Mouse (Mus musculus): ENCODE measurements at regions not wholly inside any gene's neighbourhood (a gene's known extent, or its start where the extent isn't known, plus 50 kb on each side); places are given as distances from the start of the nearest gene placed in this dataset.

DNA sequence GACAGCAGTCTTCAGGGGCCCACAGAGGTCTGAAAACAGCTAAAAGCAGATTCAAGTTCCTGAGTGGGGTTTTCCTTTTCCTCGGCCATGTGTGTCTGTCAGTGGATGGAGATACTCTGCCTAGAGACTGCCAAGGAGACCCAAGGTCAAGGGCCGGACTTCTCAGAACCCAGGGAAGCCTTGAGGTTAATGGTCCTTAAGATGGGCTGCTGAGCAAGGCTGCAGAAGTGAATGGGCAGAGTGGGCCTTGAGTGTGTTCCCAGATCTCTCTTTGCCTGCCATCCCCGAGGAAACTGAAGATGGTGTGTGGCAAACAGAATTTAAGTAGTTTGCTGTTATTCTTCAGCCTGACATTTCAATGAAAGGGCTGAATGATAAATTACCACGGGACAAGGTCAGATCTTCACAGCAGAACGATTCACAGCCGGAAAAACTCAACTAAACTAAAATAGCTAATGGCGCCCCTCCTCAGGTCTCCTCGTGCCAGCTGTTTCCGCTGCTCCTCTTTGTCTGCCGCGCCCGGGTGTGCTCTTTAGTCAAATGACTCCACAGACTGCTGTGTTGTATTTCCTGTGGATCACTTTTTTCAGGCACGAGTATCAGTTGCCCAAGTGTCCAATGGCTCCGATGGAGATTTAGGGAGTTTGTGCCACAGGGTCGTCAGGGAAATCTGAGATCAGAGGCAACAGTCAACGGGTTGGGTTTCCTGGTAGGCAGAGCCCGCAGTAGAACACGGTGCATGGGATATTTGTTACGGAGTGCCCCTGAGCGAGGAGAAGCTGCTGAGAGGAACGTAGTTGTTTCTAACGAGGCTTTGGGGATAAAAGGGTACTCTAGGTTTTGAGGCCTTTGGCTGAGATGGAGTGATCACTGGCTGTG, 93.5 kb upstream of the Tut7 start:
- DNase-seq (ENCODE audit: low spot score) = peak; percentile 7

DNA sequence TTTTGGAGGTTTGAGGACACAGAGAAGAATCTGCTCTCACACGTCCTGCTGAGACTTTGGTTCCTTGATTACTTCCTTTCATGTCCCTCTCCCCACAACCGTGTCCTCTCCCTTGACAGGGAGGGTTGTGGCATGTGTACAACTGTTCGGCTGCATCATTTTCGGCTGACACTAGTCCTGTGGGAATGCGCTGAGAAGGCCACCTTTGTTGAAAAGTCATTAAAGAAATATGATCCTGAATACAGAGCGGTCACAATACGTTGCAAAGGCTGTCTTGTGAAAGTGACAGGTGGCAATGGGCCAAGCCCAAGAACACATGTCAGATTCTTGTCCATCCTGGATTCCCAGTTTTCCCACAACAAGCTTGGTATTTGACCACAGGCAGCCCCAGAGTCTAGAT, 92.8 kb upstream of the Tut7 start:
- DNase-seq (ENCODE audit: low spot score) = no peak

DNA sequence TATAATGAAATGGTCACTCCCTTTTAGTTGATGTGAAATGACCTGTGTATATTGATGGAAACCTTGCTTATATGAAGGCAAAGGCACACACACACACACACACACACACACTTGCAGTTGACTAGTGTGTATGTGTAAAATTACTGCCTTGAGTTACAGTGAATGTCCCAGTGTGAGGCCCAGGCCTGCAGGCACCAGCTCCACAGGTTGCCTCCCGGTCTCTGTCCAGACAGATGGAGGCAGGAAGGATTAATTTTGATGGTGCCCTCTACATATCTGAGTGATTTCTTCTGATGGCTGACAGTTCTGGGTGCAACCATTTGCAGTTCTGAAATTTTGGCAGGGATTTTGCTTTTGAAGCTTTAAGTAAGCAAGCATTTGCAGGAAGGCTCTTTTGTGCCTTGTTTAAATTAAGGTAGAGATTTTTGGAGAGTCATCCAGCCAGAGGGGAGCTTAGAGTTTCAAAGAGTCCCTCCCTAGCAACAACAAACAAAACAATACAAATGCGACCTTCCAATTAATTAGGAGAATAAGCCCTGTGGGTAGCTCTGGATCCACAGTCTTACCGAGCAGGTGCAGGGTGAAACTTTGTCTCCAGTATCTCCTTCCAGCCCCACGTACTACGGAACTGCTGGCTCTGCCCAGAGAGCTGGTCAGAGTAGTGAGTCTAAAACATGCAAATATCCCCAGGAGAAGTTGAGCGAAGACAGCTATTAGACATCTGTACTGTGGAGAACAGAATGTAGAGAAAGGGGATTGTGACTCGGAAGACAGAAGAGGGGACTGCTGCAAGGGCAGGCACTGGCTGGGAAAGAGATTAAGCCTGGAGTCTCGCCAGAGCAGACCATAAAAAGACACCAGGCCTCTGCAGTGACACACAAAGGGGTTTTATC, 87.5 kb upstream of the Tut7 start:
- no peak for DNase-seq (ENCODE audit: low spot score)

- DNase-seq (ENCODE audit: low spot score) = no peak
Measured at GRCm38 (mm10) chr13:59909400-59909799, 86.5 kb upstream of the Tut7 start.

DNA sequence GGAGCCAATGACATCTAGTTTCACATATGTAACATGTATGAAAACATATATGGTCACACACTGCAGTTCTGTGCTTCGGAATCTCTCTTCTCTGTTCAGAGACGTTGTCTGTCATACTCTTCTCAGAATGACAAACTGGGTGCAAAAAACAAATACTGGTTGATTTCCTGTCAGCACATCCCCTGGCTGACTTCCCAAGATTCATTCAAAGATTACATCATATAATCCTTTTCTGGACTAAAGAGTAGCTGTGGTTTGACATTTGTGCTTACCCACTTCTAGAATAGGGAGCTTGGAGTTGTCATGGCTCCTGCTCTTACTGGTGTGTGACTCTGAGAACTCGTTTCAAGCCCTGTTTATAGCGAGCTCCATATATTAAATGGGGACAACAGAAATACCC, 85.8 kb upstream of the Tut7 start:
- DNase-seq (ENCODE audit: low spot score) = no peak

DNA sequence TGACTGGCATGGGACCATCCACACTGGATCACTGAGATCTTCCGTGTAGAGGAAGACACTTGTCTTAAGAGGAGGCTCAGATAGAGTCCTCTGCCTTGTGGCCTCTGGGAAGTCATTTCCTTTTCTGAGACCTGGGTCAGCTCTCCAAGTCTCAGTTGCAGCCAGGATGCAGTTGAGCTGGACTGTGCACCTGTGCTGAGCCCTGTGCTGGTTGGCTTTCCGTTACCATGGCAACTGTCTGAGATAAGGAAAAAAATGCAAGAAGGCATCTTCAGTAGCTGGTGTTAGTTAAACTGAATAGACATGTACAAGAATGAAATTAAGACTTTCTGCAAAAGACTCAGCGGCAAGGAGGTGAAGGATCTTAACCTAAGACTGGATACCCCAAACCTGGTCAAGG, 82.5 kb upstream of the Tut7 start:
- no peak for DNase-seq (ENCODE audit: low spot score)

GRCm38 (mm10) chr13:59904415-59904814, 81.5 kb upstream of the Tut7 start:
- no peak for DNase-seq (ENCODE audit: low spot score)

GRCm38 (mm10) chr13:59899521-59899920, 76.6 kb upstream of the Tut7 start:
- no peak for DNase-seq (ENCODE audit: low spot score)

DNA sequence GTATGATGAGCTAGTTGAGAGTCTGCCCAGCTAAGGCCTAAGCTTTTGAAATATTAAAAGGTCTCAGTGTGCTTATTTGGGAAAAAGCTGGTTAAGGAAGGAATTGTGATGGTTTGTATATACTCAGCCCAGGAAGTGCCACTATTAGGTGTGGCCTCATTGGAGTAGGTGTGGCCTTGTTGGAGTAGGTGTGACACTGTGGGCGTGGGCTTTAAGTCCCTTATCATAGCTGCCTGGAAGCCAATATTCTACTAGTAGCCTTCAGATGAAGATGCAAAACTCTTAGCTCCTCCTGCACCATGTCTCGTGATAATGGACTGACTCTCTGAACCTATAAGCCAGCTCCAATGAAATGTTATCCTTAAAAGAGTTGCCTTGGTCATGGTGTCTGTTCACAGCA, 72.8 kb upstream of the Tut7 start:
- no peak for DNase-seq (ENCODE audit: low spot score)

DNA sequence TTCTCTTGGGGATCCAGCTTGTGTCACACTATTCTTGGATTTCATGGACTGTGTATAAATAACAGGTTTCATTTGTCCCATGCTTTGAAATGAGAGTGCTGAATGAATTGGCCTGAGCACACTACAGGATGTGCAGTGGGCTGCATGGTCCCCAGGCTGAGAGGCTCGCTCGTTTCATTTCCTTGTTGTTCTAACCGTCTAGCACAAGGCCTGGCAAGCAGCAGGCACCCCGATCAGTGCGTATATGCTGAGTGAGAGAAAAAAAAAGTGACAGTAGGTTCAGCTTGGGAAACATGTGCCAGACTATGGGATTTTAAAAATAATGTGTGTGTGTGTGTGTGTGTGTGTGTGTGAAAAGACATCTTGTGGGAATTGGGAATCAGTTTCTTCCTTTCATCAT, 71.1 kb upstream of the Tut7 start:
- no peak for DNase-seq (ENCODE audit: low spot score)

DNA sequence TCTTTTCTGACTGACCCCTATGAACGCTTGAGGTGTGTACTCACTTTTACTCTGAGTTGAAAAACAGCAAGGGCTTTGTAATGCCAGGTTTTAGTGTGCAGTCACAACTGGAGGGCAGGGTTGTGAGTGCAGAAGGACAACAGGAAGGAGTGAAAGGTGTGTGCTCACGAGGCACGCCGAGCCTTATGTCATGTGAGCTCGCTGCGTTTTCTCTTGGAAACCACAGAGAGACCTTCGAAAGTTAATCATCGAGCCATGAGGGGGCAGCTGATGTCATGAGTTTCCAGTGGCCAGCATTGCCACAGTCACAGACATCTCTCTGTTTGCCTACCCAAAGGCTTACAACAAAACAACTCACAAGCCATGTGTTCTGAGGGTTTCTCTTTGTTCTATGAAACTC, 70.0 kb upstream of the Tut7 start:
- DNase-seq (ENCODE audit: low spot score) = no peak

DNA sequence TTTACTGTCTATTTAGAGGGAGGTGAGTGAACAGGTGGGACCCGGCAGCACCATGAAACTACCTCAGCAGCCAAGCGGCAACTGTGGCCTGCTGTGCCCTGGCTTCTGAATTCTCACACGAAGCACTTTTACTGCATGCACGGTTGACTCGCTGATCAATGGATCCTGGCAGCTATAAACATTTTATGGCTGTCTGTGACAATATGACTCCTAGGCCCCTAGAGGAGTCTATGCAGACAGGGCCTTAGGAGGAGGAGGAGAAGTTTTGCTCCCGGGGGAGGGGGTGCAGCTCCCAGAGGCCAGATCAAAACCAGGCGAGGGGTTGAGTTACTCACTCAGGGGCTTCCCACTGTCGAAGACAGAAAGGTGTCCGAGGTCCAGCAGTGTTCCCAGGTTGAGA, 69.4 kb upstream of the Tut7 start:
- no peak for DNase-seq (ENCODE audit: low spot score)

GRCm38 (mm10) chr13:59891737-59892136, 68.8 kb upstream of the Tut7 start:
- DNase-seq (ENCODE audit: low spot score) = no peak

DNA sequence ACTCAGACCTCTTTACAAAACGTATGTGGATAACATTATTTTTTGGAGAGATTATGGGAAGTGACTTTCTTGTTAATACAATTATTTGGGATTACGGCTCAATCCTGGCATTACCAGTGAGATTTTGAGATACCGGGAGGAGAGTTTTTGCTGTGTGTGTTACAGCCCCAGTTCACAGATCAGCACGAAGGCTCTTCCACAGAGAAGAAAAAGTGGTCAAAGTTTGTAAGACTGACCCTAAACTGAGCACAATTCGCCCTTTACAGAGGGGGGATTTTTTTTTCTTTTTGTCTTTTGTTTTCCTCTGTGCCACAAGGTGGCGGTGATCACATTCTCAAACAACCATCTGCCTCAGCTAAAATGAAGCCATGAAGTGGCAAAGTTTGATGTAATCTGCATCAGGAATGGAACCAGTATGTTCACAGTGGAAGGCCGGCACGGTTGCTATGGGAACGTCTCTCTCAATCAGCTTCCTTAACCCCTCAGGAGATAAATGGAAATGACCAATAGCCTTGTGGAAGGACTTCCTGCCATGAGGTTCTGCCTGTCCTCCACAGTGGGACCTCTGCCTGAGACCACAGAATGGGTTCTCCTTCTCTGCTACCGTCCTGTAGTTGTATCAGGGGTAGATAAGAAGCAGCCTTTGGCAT, 66.6 kb upstream of the Tut7 start:
- peak; percentile 16 for DNase-seq (ENCODE audit: low spot score)

- DNase-seq (ENCODE audit: low spot score) = no peak
Measured at GRCm38 (mm10) chr13:59888038-59889016, 65.4 kb upstream of the Tut7 start.

DNA sequence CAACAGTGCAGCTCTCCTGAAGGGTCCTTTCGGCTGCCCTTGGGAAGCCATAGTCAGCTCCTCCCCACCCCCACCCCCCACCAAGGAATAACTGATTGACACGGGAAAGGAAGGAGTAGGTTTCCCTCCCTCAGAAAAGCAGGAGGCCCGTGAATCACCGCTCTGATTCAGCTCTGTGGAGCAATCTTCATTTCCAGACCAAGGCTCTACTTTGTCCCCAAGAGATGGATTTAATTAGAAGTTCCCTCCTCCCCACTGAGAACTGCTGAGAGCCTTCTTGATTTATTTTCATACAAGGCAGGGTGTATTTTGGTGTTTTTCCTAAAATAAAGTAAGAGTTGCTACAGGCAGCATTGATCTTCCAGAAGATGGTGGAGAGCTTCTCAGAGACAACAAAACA, 64.4 kb upstream of the Tut7 start:
- no peak for DNase-seq (ENCODE audit: low spot score)

DNA sequence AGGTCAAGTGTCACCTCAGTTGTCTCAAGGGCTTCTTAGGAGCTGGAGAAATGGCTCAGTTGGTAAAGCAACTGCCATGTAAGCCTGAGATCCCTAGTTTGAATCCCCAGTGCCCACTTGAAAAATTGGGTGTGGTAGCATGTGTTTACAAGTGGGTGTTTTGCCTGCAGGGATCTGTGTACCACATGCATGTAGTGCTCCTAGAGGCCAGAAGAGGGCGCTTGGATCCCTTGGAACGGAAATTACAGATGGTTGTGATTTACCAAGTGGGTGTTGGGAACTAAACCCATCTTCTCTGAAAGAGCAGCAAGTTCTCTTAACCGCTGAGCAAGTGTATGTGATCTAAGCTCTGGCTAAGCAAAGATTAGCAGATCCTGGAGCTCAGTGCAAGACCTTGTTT, 63.6 kb upstream of the Tut7 start:
- DNase-seq (ENCODE audit: low spot score) = no peak

DNA sequence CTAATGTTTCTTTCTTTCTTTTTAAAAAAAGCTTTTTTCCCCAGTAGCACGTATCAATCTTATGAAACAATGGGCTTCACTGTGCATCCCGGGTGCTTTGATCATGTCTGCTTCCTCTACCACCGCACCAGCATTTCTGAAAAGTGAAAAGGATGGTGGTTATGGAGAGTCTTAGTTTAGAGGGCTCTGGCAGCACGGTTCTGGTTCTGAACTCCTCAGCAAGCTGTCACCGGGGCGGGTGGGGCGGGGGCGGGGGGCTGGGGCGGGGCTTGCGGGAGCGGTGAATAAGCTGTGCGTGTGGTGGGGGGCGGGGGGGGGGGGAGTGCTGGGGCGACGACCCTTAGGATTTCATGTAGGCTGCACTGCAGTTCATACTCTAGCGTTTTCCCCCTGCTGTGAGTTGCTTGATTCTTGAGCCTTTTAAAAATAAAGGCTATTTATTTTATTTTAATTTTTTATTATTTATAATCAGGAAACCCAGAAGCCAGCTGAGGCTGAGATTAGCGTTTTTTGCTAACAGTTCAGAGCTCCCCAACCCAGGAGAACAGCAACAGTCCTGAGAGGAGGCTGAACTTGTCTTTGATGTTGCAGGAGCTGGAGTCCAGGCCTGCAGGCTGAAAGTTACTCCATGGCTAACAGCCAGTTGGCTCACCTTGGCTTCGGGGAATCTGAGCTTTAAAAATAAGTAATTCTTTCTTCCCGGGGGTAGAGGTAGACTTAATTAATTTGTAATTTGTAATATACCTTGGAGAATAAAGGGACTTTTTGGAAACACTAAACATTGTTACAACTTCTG, 59.2 kb upstream of the Tut7 start:
- DNase-seq (ENCODE audit: low spot score) = no peak

- DNase-seq (ENCODE audit: low spot score) = no peak
Measured at GRCm38 (mm10) chr13:59880055-59880454, 57.1 kb upstream of the Tut7 start.

GRCm38 (mm10) chr13:59875637-59876036, 52.7 kb upstream of the Tut7 start:
- peak; percentile 62 for DNase-seq (ENCODE audit: low spot score)
